Mouse (Mus musculus) stomach, postnatal 0 days (tissue): ENCODE measurements at regions not wholly inside any gene's neighbourhood (a gene's known extent, or its start where the extent isn't known, plus 50 kb on each side); places are given as distances from the start of the nearest gene placed in this dataset.

Experiments used
- ATAC-seq: fragments of 200-750 bp; cut with Nextera tagmentation; 2 replicates; pipeline ENCODE4 v1.8.0; 2017; ENCODE audit not compliant: low FRiP score, low TSS enrichment
- DNase-seq: peaks from one replicate; pipeline ENCODE4 v3.0.0-alpha.2; 2016; ENCODE audit warnings: low spot score
- H3K27ac ChIP-seq: fragments of 300-500 bp; sonication (generic); replicated peaks from 2 replicates; pipeline ENCODE4 v1.5.1; 2014; ENCODE audit warnings: mild to moderate bottlenecking, control low read depth
- H3K27me3 ChIP-seq: fragments of 300-500 bp; sonication (generic); 2 replicates; pipeline ENCODE4 v1.6.1; 2014; ENCODE audit warnings: low read length; ENCODE audit not compliant: control insufficient read depth, insufficient read depth
- H3K36me3 ChIP-seq: fragments of 300-500 bp; sonication (generic); 2 replicates; pipeline ENCODE4 v1.6.1; 2014; ENCODE audit warnings: low read length, mixed read lengths; ENCODE audit not compliant: control insufficient read depth, insufficient read depth
- H3K4me1 ChIP-seq: fragments of 300-500 bp; sonication (generic); replicated peaks from 2 replicates; pipeline ENCODE4 v1.6.1; 2014; ENCODE audit warnings: antibody characterized with exemption; ENCODE audit not compliant: control insufficient read depth, insufficient read depth
- H3K4me2 ChIP-seq: fragments of 300-500 bp; sonication (generic); replicated peaks from 2 replicates; pipeline ENCODE4 v1.6.1; 2014; ENCODE audit warnings: low read depth, mild to moderate bottlenecking, control low read depth, moderate library complexity
- H3K4me3 ChIP-seq: fragments of 300-500 bp; sonication (generic); 2 replicates; pipeline ENCODE4 v1.5.1; 2014; ENCODE audit warnings: low read depth, low read length, control low read depth
- H3K9ac ChIP-seq: fragments of 300-500 bp; sonication (generic); 2 replicates; pipeline ENCODE4 v1.6.1; 2014; ENCODE audit warnings: mild to moderate bottlenecking, low read length, control low read depth, mixed read lengths
- H3K9me3 ChIP-seq: fragments of 300-500 bp; sonication (generic); 2 replicates; pipeline ENCODE4 v1.6.1; 2016; ENCODE audit warnings: low read length; ENCODE audit not compliant: control insufficient read depth
- CTCF ChIP-seq: IDR thresholded peaks from 2 replicates; pipeline ENCODE4 v1.5.1; 2016; ENCODE audit warnings: antibody characterized with exemption, low read depth, mild to moderate bottlenecking, moderate library complexity
- EP300 ChIP-seq: optimal IDR thresholded peaks from 2 replicates; pipeline ENCODE3; 2016; ENCODE audit warnings: antibody characterized with exemption
- WGBS: fragments of 180-500 bp; shearing (Covaris S2); extraction: QIAGEN DNeasy Blood & Tissue Kit; methylation state at CpG from one replicate; pipeline ENCODE4 v1.1.7; 2014; 5-methylcytosine and 5-hydroxymethylcytosine counted together

DNA sequence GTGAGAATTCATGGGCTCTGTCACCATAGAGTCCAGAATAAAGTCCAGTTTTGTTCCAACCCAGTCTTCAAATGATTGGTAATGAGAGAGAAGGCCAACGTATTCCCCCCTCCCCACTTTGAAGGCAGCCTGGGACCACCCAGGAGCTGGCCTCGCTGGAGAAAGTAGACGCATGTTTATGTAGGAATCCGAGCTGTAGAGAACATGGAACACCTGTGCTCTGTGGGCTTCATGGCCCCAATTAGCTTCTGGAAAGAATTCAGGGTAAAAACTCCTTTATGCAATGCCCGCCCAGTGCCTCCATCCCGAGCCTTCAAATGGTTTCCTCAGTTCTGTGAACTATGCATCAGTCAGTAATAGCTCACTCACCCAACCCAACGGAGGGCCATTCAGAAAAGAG is 62.3 kb upstream of the Hmga2 start:
- 60% methylated on average over 7 of the region's 7 CpGs for WGBS
- ATAC-seq: no peak

DNA sequence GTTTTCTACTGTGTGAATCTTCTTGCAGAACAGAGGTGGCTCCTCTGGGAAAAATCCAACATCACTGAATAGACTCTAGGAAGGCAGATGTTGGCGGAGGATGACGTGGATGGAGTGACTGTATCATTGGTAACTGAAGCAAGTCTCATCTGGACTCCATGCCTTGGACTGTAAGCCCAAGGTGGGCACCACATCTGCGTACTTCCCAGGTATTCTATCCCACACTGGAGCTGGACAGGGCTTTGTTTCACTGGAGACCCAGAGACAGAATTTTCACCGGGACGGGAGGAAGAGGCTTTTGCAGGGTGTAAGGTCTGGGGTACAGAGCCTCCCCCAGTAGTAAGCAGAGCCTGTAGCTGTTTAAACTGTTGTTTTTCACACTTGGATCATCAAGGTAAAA is 52.1 kb upstream of the Hmga2 start:
- DNase-seq (no peak), ATAC-seq (no peak)
- Histone ChIP-seq H3K27ac (no peak overlapping the region), H3K4me3 (no peak overlapping the region), H3K9me3 (no peaks in the 10 kb centered on the region), H3K4me1 (no peaks in the 10 kb centered on the region), H3K36me3 (no peaks in the 10 kb centered on the region), H3K9ac (no peak overlapping the region), H3K27me3 (no peaks in the 10 kb centered on the region), H3K4me2 (no peak overlapping the region)
- no peak for TF ChIP-seq EP300
- TF ChIP-seq CTCF: no peak
- WGBS: 94% methylated on average over 5 of the region's 5 CpGs

More for the DNA sequence above, 62.3 kb upstream of the Hmga2 start:
- no peaks in the 10 kb centered on the region for H3K9me3 ChIP-seq
- no peaks in the 10 kb centered on the region for H3K27me3 ChIP-seq
- no peak for TF ChIP-seq CTCF
- TF ChIP-seq EP300: no peak
- H3K4me2 ChIP-seq: no peak overlapping the region
- no peak for DNase-seq
- no peaks in the 10 kb centered on the region for H3K36me3 ChIP-seq
- H3K9ac ChIP-seq: no peak overlapping the region
- no peaks in the 10 kb centered on the region for H3K4me1 ChIP-seq
- H3K4me3 ChIP-seq: no peak overlapping the region
- no peak overlapping the region for H3K27ac ChIP-seq

DNA sequence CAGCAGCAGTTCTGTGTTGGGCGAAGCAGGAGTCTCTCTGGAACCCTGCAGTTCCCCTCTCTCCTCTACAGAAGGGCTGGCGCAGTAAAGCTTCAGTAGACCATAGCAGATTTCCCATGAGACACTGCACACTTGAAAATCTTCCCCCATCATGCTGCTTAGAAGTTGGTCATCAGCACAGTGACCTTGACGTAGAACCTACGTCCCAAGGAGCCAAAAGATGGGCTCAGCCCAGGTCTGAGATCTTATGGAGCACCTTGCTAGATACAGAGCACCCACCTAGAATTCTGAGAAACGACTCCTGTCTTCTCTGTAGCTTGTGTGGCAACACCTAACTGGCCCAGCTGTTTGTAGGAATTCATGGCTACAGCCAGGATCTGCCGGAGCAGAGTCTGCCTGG is 51.7 kb upstream of the Hmga2 start:
- Histone ChIP-seq H3K27me3 (no peaks in the 10 kb centered on the region), H3K9ac (no peak overlapping the region), H3K4me1 (no peaks in the 10 kb centered on the region), H3K4me2 (no peak overlapping the region), H3K36me3 (no peaks in the 10 kb centered on the region), H3K4me3 (no peak overlapping the region), H3K9me3 (no peaks in the 10 kb centered on the region), H3K27ac (no peak overlapping the region)
- no peak for ATAC-seq
- TF ChIP-seq EP300: no peak
- no peak for TF ChIP-seq CTCF
- 92% methylated on average over 6 of the region's 6 CpGs for WGBS
- no peak for DNase-seq

DNA sequence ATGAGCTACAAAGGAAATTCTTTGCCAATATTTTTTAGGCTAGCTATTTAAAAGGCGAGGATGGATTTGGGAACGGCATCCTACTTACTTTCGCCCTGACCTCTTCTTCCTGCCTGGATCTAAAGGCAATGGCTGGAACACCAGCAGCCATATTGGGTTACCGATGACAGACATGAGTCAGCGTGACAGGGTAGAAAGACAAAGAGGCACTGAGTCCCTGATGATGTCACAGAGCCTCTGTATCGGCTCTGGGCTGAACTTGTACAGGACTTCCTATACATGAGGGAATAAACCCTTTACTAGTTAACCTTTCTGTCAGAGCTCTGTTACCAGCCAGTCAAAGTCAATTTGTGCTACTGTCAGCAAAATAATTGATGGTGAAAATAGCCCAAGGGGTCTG is 50.7 kb upstream of the Hmga2 start:
- 84% methylated on average over 6 of the region's 6 CpGs for WGBS
- ATAC-seq (no peak), DNase-seq (no peak)
- no peak for TF ChIP-seq CTCF
- TF ChIP-seq EP300: no peak
- no peak overlapping the region for H3K4me2 ChIP-seq
- H3K9me3 ChIP-seq: no peaks in the 10 kb centered on the region
- H3K4me1 ChIP-seq: no peaks in the 10 kb centered on the region
- H3K27me3 ChIP-seq: no peaks in the 10 kb centered on the region
- H3K9ac ChIP-seq: no peak overlapping the region
- H3K36me3 ChIP-seq: no peaks in the 10 kb centered on the region
- no peak overlapping the region for H3K27ac ChIP-seq
- no peak overlapping the region for H3K4me3 ChIP-seq
